Mouse (Mus musculus) thymus, postnatal 36 days (tissue): ENCODE results near the gene Tbxas1.

ENCODE experiments used
- DNase-seq, 2 experiments: peaks; one replicate each; pipeline ENCODE4 v3.0.0; 2022; ENCODE audit warnings: mixed read lengths in 2 of 2

Tbxas1 gene

GRCm38 (mm10) chr6:39131480-39131879 lies 256.3 kb downstream of the Tbxas1 start:
- no peak for DNase-seq

DNA sequence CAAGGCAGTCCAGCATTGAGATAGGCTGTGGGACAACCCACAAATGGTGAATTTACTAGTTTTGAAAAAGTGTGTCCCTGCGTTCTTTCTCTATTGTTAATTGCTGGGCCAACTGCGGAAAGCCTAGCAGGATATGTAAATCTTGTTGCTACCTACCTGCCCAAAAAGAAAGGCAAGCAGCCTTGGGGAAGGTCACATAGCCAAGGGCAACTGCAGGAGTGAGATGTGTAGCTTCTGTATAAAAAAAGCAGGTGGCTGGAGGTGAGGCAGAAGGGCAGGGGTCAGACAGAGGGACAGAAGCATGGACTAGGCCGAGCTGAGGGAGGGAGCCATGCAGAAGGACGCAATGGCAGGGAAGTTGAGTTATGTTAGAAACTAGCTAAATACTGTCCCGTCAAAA lies 257.4 kb downstream of the Tbxas1 start:
- DNase-seq: no peak
